Mouse (Mus musculus): ENCODE data around the gene Wdr25. TPM values are rescaled to one million over a fixed set of nuclear protein-coding genes. Genes with fewer than 3 reads are reported as not detected.
A peak's percentile ranks its signal among the peaks of the same experiment; 100 is the strongest.

Wdr25 gene
- polyA plus RNA-seq, 1 experiment: 21.3 TPM

- DNase-seq: no peak
- Histone ChIP-seq H3K27ac (ENCODE audit: insufficient read depth, low read depth, low read length) (no peak overlapping the region), H3K4me3 (ENCODE audit: insufficient read depth, low read depth, low read length) (no peak overlapping the region), H3K36me3 (ENCODE audit: control insufficient read depth, insufficient read depth, low read length) (no peaks in the 10 kb centered on the region), H3K4me1 (ENCODE audit: control insufficient read depth, insufficient read depth, low read length) (no peaks in the 10 kb centered on the region), H3K27me3 (replicated peaks; ENCODE audit: control insufficient read depth, insufficient read depth, low read length) (no peaks in the 10 kb centered on the region)
- no peak for TF ChIP-seq CTCF (conservative IDR thresholded peaks at IDR 0.05; ENCODE audit: insufficient read depth, insufficient read length, low read depth, low read length)
- no peak for TF ChIP-seq POLR2A (IDR thresholded peaks at IDR 0.05; ENCODE audit: low read depth, low read length)
- WGBS: 41% methylated on average over 2 of the region's 2 CpGs
Observed at GRCm38 (mm10) chr12:109069751-109070150, 176.3 kb downstream of the Wdr25 start.

GRCm38 (mm10) chr12:109071248-109071647 lies 177.8 kb downstream of the Wdr25 start:
- no peaks in the 10 kb centered on the region for H3K27me3 ChIP-seq (replicated peaks; ENCODE audit: control insufficient read depth, insufficient read depth, low read length)
- H3K27ac ChIP-seq (ENCODE audit: insufficient read depth, low read depth, low read length): no peak overlapping the region
- DNase-seq: peak; percentile 27
- no peaks in the 10 kb centered on the region for H3K36me3 ChIP-seq (ENCODE audit: control insufficient read depth, insufficient read depth, low read length)
- 56% methylated on average over 13 of the region's 13 CpGs for WGBS
- no peaks in the 10 kb centered on the region for H3K4me1 ChIP-seq (ENCODE audit: control insufficient read depth, insufficient read depth, low read length)
- H3K4me3 ChIP-seq (ENCODE audit: insufficient read depth, low read depth, low read length): no peak overlapping the region
- TF ChIP-seq POLR2A (IDR thresholded peaks at IDR 0.05; ENCODE audit: low read depth, low read length) (no peak), CTCF (conservative IDR thresholded peaks at IDR 0.05; ENCODE audit: insufficient read depth, insufficient read length, low read depth, low read length) (no peak; the same call in 1 of the 2 replicates)

GRCm38 (mm10) chr12:109074106-109074505 lies 180.7 kb downstream of the Wdr25 start:
- DNase-seq: no peak
- H3K27me3 ChIP-seq (replicated peaks; ENCODE audit: control insufficient read depth, insufficient read depth, low read length): no peaks in the 10 kb centered on the region; the same call in 1 of the 2 replicates
- H3K4me1 ChIP-seq (ENCODE audit: control insufficient read depth, insufficient read depth, low read length): no peaks in the 10 kb centered on the region
- TF ChIP-seq CTCF (conservative IDR thresholded peaks at IDR 0.05; ENCODE audit: insufficient read depth, insufficient read length, low read depth, low read length) (no peak), POLR2A (IDR thresholded peaks at IDR 0.05; ENCODE audit: low read depth, low read length) (no peak)
- no peaks in the 10 kb centered on the region for H3K36me3 ChIP-seq (ENCODE audit: control insufficient read depth, insufficient read depth, low read length)
- WGBS: 71% methylated on average over 6 of the region's 6 CpGs
- H3K27ac ChIP-seq (ENCODE audit: insufficient read depth, low read depth, low read length): no peak overlapping the region
- no peak overlapping the region for H3K4me3 ChIP-seq (ENCODE audit: insufficient read depth, low read depth, low read length)

- no peak for DNase-seq
- no peak overlapping the region for H3K4me3 ChIP-seq (ENCODE audit: insufficient read depth, low read depth, low read length)
- H3K27me3 ChIP-seq (replicated peaks; ENCODE audit: control insufficient read depth, insufficient read depth, low read length): no peaks in the 10 kb centered on the region; the same call in 1 of the 2 replicates
- 79% methylated on average over 2 of the region's 2 CpGs for WGBS
- TF ChIP-seq POLR2A (IDR thresholded peaks at IDR 0.05; ENCODE audit: low read depth, low read length) (no peak), CTCF (conservative IDR thresholded peaks at IDR 0.05; ENCODE audit: insufficient read depth, insufficient read length, low read depth, low read length) (no peak)
- no peaks in the 10 kb centered on the region for H3K4me1 ChIP-seq (ENCODE audit: control insufficient read depth, insufficient read depth, low read length)
- no peaks in the 10 kb centered on the region for H3K36me3 ChIP-seq (ENCODE audit: control insufficient read depth, insufficient read depth, low read length)
- H3K27ac ChIP-seq (ENCODE audit: insufficient read depth, low read depth, low read length): no peak overlapping the region
Observed at GRCm38 (mm10) chr12:109074777-109075285, 181.4 kb downstream of the Wdr25 start.

- H3K27ac ChIP-seq (ENCODE audit: insufficient read depth, low read depth, low read length): no peak overlapping the region
- H3K4me3 ChIP-seq (ENCODE audit: insufficient read depth, low read depth, low read length): no peak overlapping the region
- TF ChIP-seq POLR2A (IDR thresholded peaks at IDR 0.05; ENCODE audit: low read depth, low read length) (no peak), CTCF (conservative IDR thresholded peaks at IDR 0.05; ENCODE audit: insufficient read depth, insufficient read length, low read depth, low read length) (no peak)
- DNase-seq: no peak
- H3K27me3 ChIP-seq (replicated peaks; ENCODE audit: control insufficient read depth, insufficient read depth, low read length): no peaks in the 10 kb centered on the region; the same call in 1 of the 2 replicates
- no peaks in the 10 kb centered on the region for H3K36me3 ChIP-seq (ENCODE audit: control insufficient read depth, insufficient read depth, low read length)
- no peaks in the 10 kb centered on the region for H3K4me1 ChIP-seq (ENCODE audit: control insufficient read depth, insufficient read depth, low read length)
- 79% methylated on average over 6 of the region's 6 CpGs for WGBS
Observed at GRCm38 (mm10) chr12:109077036-109077435, 183.6 kb downstream of the Wdr25 start.

Other genes starting within 250 kb of the Wdr25 start
- 24.2 and 28.8 TPM in 2 replicates for gene Degs2, start 191.3 kb upstream of the Wdr25 start, polyA plus RNA-seq (2012; rRNA removed)
- gene Yy1, start 100.7 kb upstream of the Wdr25 start, polyA plus RNA-seq (2012; rRNA removed): 13.5 and 14.1 TPM in 2 replicates
- gene Slc25a29, start 57.7 kb upstream of the Wdr25 start, polyA plus RNA-seq (2012; rRNA removed): 12.7 and 14.3 TPM in 2 replicates
- gene Slc25a47, start 57.6 kb upstream of the Wdr25 start, polyA plus RNA-seq (2012; rRNA removed): 7.0 and 9.2 TPM in 2 replicates
- 54.4 and 57.2 TPM in 2 replicates for gene Wars, start 543 bp downstream of the Wdr25 start, polyA plus RNA-seq (2012; rRNA removed)
- gene Begain, start 174.6 kb downstream of the Wdr25 start, polyA plus RNA-seq (2012; rRNA removed): 0.54 and 0.56 TPM in 2 replicates

Measured in kidney, adult 2 months (tissue).